Mouse (Mus musculus): ENCODE data around the gene Ephx4.

DNA sequence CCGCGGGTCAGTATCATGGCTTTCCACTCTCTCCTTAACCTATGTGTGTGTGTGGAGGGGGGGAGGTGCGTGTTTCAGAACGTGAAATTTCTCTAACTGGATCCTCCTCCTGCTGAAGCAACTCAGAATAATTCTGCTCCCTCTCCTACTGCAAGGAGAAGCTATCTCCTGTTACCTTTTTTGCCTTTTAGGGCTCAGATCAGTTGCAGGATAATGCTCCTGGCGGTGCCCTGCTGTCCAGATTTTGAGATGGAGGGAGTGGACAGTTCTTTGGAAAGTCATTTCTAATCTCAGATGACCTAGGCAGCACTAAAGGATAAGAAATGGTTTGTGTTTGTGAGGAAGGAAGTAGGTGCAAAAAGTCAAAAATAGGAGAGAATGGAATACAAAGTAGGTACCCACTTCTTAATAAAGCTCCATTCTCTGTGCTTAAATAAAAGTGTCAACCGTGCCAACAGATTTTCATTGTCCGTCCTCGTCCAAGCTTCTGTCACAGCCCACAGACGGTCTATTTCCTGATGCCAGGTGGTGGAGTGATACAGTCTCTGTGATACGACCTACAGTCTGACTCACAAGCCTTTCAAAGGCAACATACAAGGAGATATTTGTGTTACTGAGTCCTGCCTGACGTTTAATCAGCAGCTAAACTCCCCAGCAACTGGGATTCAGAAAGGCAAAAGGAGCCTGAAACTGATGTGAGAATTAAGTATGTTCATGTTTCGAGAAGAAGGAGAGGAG, 1.6 kb downstream of the Ephx4 start:
- peak; percentile 43; the same call in 1 of the 2 replicates for TF ChIP-seq POLR2A (IDR thresholded peaks at IDR 0.05; ENCODE audit: borderline replicate concordance, insufficient read depth, low read length)
- no peak for TF ChIP-seq CTCF (IDR thresholded peaks at IDR 0.05; ENCODE audit: borderline replicate concordance, insufficient read depth, low read depth, low read length)

Data from cerebellum, adult 2 months (tissue).